16 mouse cellular contexts compared by ENCODE assay signal in the genomic region with DNA sequence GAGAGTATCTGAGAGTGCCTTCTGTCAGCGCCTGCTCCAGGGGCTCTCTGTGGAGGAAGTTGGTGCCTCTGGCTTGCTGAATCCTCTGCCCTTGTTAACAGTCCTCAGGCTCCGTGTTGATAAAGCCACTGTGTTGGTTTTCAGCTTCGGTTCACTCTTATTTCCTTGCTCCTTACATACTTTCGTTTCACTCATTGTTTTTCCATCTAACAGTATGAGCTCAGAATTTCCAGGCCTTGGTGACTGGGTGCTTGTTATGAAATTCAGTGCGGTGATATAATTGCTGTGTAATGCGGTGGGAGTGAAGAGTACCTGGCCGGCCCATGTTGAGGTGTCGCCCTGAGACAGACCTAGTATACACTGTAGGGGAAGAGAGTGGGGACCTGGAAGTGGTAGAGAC.
DNase-seq lines count a peak whose midpoint lies in the region; ATAC-seq and TF ChIP-seq lines count a peak whose summit lies in the region.
"Had no signal": no experiment of that assay in that cellular context is flagged by ENCODE, and none has a peak within 500 bp of the region (broad histone marks: within the 10 kb centered on the region; RNA-seq: fewer than 3 reads in every experiment).

No protein-coding gene starts in this region.

- H3K4me2 ChIP-seq in heart, embryonic 11.5 days, result peak overlapping the region; percentile 52
- no peak overlapping the region for H3K4me2 ChIP-seq in forebrain, postnatal 0 days (ENCODE audit: low read depth)
- H3K4me2 ChIP-seq: forebrain, embryonic 12.5 days; limb, embryonic 13.5 days; neural tube, embryonic 13.5 days; stomach, embryonic 15.5 days had no signal

- H3K4me3 ChIP-seq in heart, embryonic 11.5 days (ENCODE audit: low read depth, low read length), result peak overlapping the region; percentile 2; the same call in 1 of the 2 replicates
- no peak overlapping the region for H3K4me3 ChIP-seq in forebrain, postnatal 0 days (ENCODE audit: low read depth, low read length)
- no peak overlapping the region for H3K4me3 ChIP-seq in hindbrain, embryonic 10.5 days
- H3K4me3 ChIP-seq: forebrain, embryonic 12.5 days; limb, embryonic 13.5 days; neural tube, embryonic 13.5 days; stomach, embryonic 15.5 days had no signal

- H3K36me3 ChIP-seq in heart, embryonic 11.5 days (ENCODE audit: control insufficient read depth, insufficient read depth, low read length), result no peaks in the 10 kb centered on the region
- no peaks in the 10 kb centered on the region for H3K36me3 ChIP-seq in forebrain, postnatal 0 days (ENCODE audit: insufficient read depth)
- no peaks in the 10 kb centered on the region for H3K36me3 ChIP-seq in hindbrain, embryonic 10.5 days
- H3K36me3 ChIP-seq: forebrain, embryonic 12.5 days; limb, embryonic 13.5 days; neural tube, embryonic 13.5 days; stomach, embryonic 15.5 days had no signal

- no peaks in the 10 kb centered on the region for H3K9me3 ChIP-seq in heart, embryonic 11.5 days (replicated peaks; ENCODE audit: control insufficient read depth, low read length)
- no peaks in the 10 kb centered on the region for H3K9me3 ChIP-seq in forebrain, postnatal 0 days (ENCODE audit: low read length)
- H3K9me3 ChIP-seq in hindbrain, embryonic 10.5 days, result no peaks in the 10 kb centered on the region
- H3K9me3 ChIP-seq: forebrain, embryonic 12.5 days; limb, embryonic 13.5 days; neural tube, embryonic 13.5 days; stomach, embryonic 15.5 days had no signal

- WGBS in heart, embryonic 11.5 days (ENCODE audit: insufficient replicate concordance), result 38% methylated on average over 8 of the region's 8 CpGs
- WGBS in forebrain, postnatal 0 days, result 82% methylated on average over 8 of the region's 8 CpGs
- 80% methylated on average over 8 of the region's 8 CpGs for WGBS in hindbrain, embryonic 10.5 days

- no peaks in the 10 kb centered on the region for H3K27me3 ChIP-seq in heart, embryonic 11.5 days (ENCODE audit: control insufficient read depth, insufficient read depth, low read length)
- H3K27me3 ChIP-seq in forebrain, postnatal 0 days (ENCODE audit: insufficient read depth, low read length), result no peaks in the 10 kb centered on the region
- H3K27me3 ChIP-seq in hindbrain, embryonic 10.5 days (ENCODE audit: insufficient read depth, poor library complexity, severe bottlenecking), result no peaks in the 10 kb centered on the region
- H3K27me3 ChIP-seq: forebrain, embryonic 12.5 days; limb, embryonic 13.5 days; neural tube, embryonic 13.5 days; stomach, embryonic 15.5 days had no signal

- peak overlapping the region; percentile 46 for H3K27ac ChIP-seq in heart, embryonic 11.5 days (ENCODE audit: low read depth, low read length)
- no peak overlapping the region for H3K27ac ChIP-seq in forebrain, postnatal 0 days (ENCODE audit: low read depth, low read length)
- H3K27ac ChIP-seq in hindbrain, embryonic 10.5 days, result no peak overlapping the region
- H3K27ac ChIP-seq: forebrain, embryonic 12.5 days; limb, embryonic 13.5 days; neural tube, embryonic 13.5 days; stomach, embryonic 15.5 days had no signal

- no peak overlapping the region for H3K9ac ChIP-seq in heart, embryonic 11.5 days (ENCODE audit: low read depth, low read length)
- no peak overlapping the region for H3K9ac ChIP-seq in forebrain, postnatal 0 days
- H3K9ac ChIP-seq: forebrain, embryonic 12.5 days; limb, embryonic 13.5 days; neural tube, embryonic 13.5 days; stomach, embryonic 15.5 days had no signal

- peak; percentile 83 for DNase-seq in heart, adult 11 months
- DNase-seq in heart, adult 8-10 months (ENCODE audit: low spot score), result no peak
- peak; percentile 69 for DNase-seq in CD4-positive, CD25-positive, alpha-beta regulatory T cell, adult 2 months (ENCODE audit: low read depth, low spot score)
- DNase-seq in B cell, adult 2 months, result no peak
- no peak for DNase-seq in forebrain, postnatal 0 days
- DNase-seq in hindbrain, embryonic 10.5 days (ENCODE audit: low spot score), result no peak
- DNase-seq: adrenal gland, postnatal 36 days; cerebellum, postnatal 25 days; kidney, adult 2 months; thymus, postnatal 4 days had no signal

- peaks cover 7% of the 10 kb centered on the region for H3K4me1 ChIP-seq in heart, embryonic 11.5 days (ENCODE audit: control insufficient read depth, insufficient read depth, low read length)
- no peaks in the 10 kb centered on the region for H3K4me1 ChIP-seq in forebrain, postnatal 0 days (ENCODE audit: insufficient read depth)
- H3K4me1 ChIP-seq in hindbrain, embryonic 10.5 days (replicated peaks), result no peaks in the 10 kb centered on the region
- H3K4me1 ChIP-seq: forebrain, embryonic 12.5 days; neural tube, embryonic 13.5 days; stomach, embryonic 15.5 days had no signal

- ATAC-seq in heart, embryonic 11.5 days (replicated peaks; ENCODE audit: insufficient number of reproducible peaks, low FRiP score, low TSS enrichment), result peak; percentile 68
- ATAC-seq in inflammation-experienced regulatory T-cells, adult 6 months, result peak; percentile 77
- ATAC-seq in forebrain, postnatal 0 days, result no peak

- no peak for TF ChIP-seq CTCF in forebrain, postnatal 0 days (IDR thresholded peaks at IDR 0.05; ENCODE audit: low read depth)

Comparison
In these comparisons a context has a peak if more than half of its experiments do, and no peak if none do; other contexts are left out.
1. DNase-seq: peak in heart, adult 11 months (single experiment) and CD4-positive, CD25-positive, alpha-beta regulatory T cell, adult 2 months (single experiment); none in heart, adult 8-10 months (single experiment), B cell, adult 2 months (0 of 2), forebrain, postnatal 0 days (single experiment) and hindbrain, embryonic 10.5 days (single experiment).